Comparison of ENCODE assay signal across 8 mouse cellular contexts in genomic region chr8:110845821-110846404, GRCm38 (mm10). TPM values are rescaled to one million over a fixed set of nuclear protein-coding genes. Genes with fewer than 3 reads are reported as not detected.
DNase-seq lines count a peak whose midpoint lies in the region; ATAC-seq and TF ChIP-seq lines count a peak whose summit lies in the region.

No protein-coding gene starts in this region.

- peak overlapping the region; percentile 75 for H3K4me3 ChIP-seq in kidney, postnatal 0 days (replicated peaks; ENCODE audit: low read depth, low read length)
- peak overlapping the region; percentile 96 for H3K4me3 ChIP-seq in forebrain, embryonic 16.5 days (replicated peaks; ENCODE audit: low read length)
- H3K4me3 ChIP-seq in liver, embryonic 13.5 days (replicated peaks): peak overlapping the region; percentile 83

- no peaks in the 10 kb centered on the region for H3K27me3 ChIP-seq in kidney, postnatal 0 days (ENCODE audit: insufficient read depth, low read length)
- no peaks in the 10 kb centered on the region for H3K27me3 ChIP-seq in forebrain, embryonic 16.5 days (replicated peaks; ENCODE audit: control insufficient read depth, insufficient read depth, low read length)
- no peaks in the 10 kb centered on the region for H3K27me3 ChIP-seq in liver, embryonic 13.5 days

- no peaks in the 10 kb centered on the region for H3K9me3 ChIP-seq in kidney, postnatal 0 days (replicated peaks; ENCODE audit: low read length)
- no peaks in the 10 kb centered on the region for H3K9me3 ChIP-seq in forebrain, embryonic 16.5 days (ENCODE audit: control insufficient read depth, low read length)
- H3K9me3 ChIP-seq in liver, embryonic 13.5 days (replicated peaks): no peaks in the 10 kb centered on the region

- TF ChIP-seq CTCF in kidney, postnatal 0 days (IDR thresholded peaks at IDR 0.05; ENCODE audit: low read depth): no peak

- H3K27ac ChIP-seq in kidney, postnatal 0 days: peak overlapping the region; percentile 92
- H3K27ac ChIP-seq in forebrain, embryonic 16.5 days (ENCODE audit: low read length): peak overlapping the region; percentile 82; the same call in 1 of the 2 replicates
- peak overlapping the region; percentile 83 for H3K27ac ChIP-seq in liver, embryonic 13.5 days

- ATAC-seq in kidney, postnatal 0 days (replicated peaks; ENCODE audit: low FRiP score, low read depth): no peak
- ATAC-seq in forebrain, embryonic 16.5 days: no peak
- ATAC-seq in liver, embryonic 13.5 days (ENCODE audit: low read depth): peak; percentile 7; the same call in 1 of the 2 replicates

- H3K9ac ChIP-seq in kidney, postnatal 0 days (ENCODE audit: low read depth, low read length): peak overlapping the region; percentile 95
- peak overlapping the region; percentile 90 for H3K9ac ChIP-seq in forebrain, embryonic 16.5 days (replicated peaks; ENCODE audit: low read depth, low read length)
- peak overlapping the region; percentile 93 for H3K9ac ChIP-seq in liver, embryonic 13.5 days

- peak overlapping the region; percentile 81 for H3K4me2 ChIP-seq in kidney, postnatal 0 days (ENCODE audit: low read length)
- peak overlapping the region; percentile 96 for H3K4me2 ChIP-seq in forebrain, embryonic 16.5 days (ENCODE audit: low read length)
- H3K4me2 ChIP-seq in liver, embryonic 13.5 days: peak overlapping the region; percentile 89

- H3K36me3 ChIP-seq in kidney, postnatal 0 days (ENCODE audit: insufficient read depth, low read length): peaks cover 42% of the 10 kb centered on the region
- peaks cover 27% of the 10 kb centered on the region for H3K36me3 ChIP-seq in forebrain, embryonic 16.5 days (ENCODE audit: control insufficient read depth, insufficient read depth)
- H3K36me3 ChIP-seq in liver, embryonic 13.5 days: peaks cover 52% of the 10 kb centered on the region

- WGBS in kidney, postnatal 0 days: under 1% methylated on average over 17 of the region's 17 CpGs
- 12% methylated on average over 17 of the region's 17 CpGs for WGBS in forebrain, embryonic 16.5 days
- WGBS in liver, embryonic 13.5 days (ENCODE audit: insufficient replicate concordance): 2% methylated on average over 17 of the region's 17 CpGs

- DNase-seq in kidney, postnatal 0 days (ENCODE audit: low spot score): peak; percentile 76
- no peak for DNase-seq in kidney, postnatal 10 days
- DNase-seq in NIH3T3 (ENCODE audit: low read depth): peak; percentile 22
- no peak for DNase-seq in liver, embryonic 13.5 days
- DNase-seq in telencephalon, adult 2 months (ENCODE audit: low read depth, low spot score): peak; percentile 3
- no peak for DNase-seq in ovary, adult 18-20 months (ENCODE audit: low spot score)
- no peak for DNase-seq in T-cell, adult 2 months (ENCODE audit: low spot score)

- 0 out of 2 replicates have a peak, but pooled peaks cover 6% of the 10 kb centered on the region for H3K4me1 ChIP-seq in kidney, postnatal 0 days (replicated peaks; ENCODE audit: insufficient read depth, low read length)
- peaks cover 23% of the 10 kb centered on the region for H3K4me1 ChIP-seq in forebrain, embryonic 16.5 days (replicated peaks; ENCODE audit: control insufficient read depth, insufficient read depth, low read length)
- peaks cover 43% of the 10 kb centered on the region for H3K4me1 ChIP-seq in liver, embryonic 13.5 days (replicated peaks)

RNA-seq across cellular contexts. Expression of gene Cog4, which starts 0.5 kb away (rescaled TPM):
- 47.2 and 57.3 TPM in 2 replicates for polyA plus RNA-seq in kidney, postnatal 0 days (2015; fragmentation: Nextera tagmentation; extraction: Ambion mirVana)
- polyA plus RNA-seq in forebrain, embryonic 16.5 days (2015; fragmentation: Nextera tagmentation; extraction: Ambion mirVana): 65.0 and 69.3 TPM in 2 replicates
- polyA plus RNA-seq in liver, embryonic 13.5 days (2015; fragmentation: Nextera tagmentation; extraction: Ambion mirVana): 32.0 and 36.5 TPM in 2 replicates

RNA-seq across cellular contexts. Expression of gene Sf3b3, which starts 0.7 kb away (rescaled TPM):
- polyA plus RNA-seq in kidney, postnatal 0 days (2015; fragmentation: Nextera tagmentation; extraction: Ambion mirVana): 80.1 and 89.4 TPM in 2 replicates
- 124 and 136 TPM in 2 replicates for polyA plus RNA-seq in forebrain, embryonic 16.5 days (2015; fragmentation: Nextera tagmentation; extraction: Ambion mirVana)
- polyA plus RNA-seq in liver, embryonic 13.5 days (2015; fragmentation: Nextera tagmentation; extraction: Ambion mirVana): 75.4 and 92.7 TPM in 2 replicates

RNA-seq across cellular contexts. Expression of gene Il34, which starts 40.2 kb away (rescaled TPM):
- polyA plus RNA-seq in kidney, postnatal 0 days (2015; fragmentation: Nextera tagmentation; extraction: Ambion mirVana): 5.2 and 7.5 TPM in 2 replicates
- polyA plus RNA-seq in forebrain, embryonic 16.5 days (2015; fragmentation: Nextera tagmentation; extraction: Ambion mirVana): 5.4 and 5.7 TPM in 2 replicates
- polyA plus RNA-seq in liver, embryonic 13.5 days (2015; fragmentation: Nextera tagmentation; extraction: Ambion mirVana): 0.06 and 0.14 TPM in 2 replicates

RNA-seq across cellular contexts. Expression of gene Fuk, which starts 56.4 kb away (rescaled TPM):
- polyA plus RNA-seq in kidney, postnatal 0 days (2015; fragmentation: Nextera tagmentation; extraction: Ambion mirVana): 10.1 and 10.7 TPM in 2 replicates
- 8.2 and 8.4 TPM in 2 replicates for polyA plus RNA-seq in forebrain, embryonic 16.5 days (2015; fragmentation: Nextera tagmentation; extraction: Ambion mirVana)
- 2.8 and 3.0 TPM in 2 replicates for polyA plus RNA-seq in liver, embryonic 13.5 days (2015; fragmentation: Nextera tagmentation; extraction: Ambion mirVana)

Comparison
In these comparisons a context has a peak if more than half of its experiments do, and no peak if none do; other contexts are left out.
1. DNase-seq: peak in kidney, postnatal 0 days (single experiment), NIH3T3 (single experiment) and telencephalon, adult 2 months (single experiment); none in kidney, postnatal 10 days (single experiment), liver, embryonic 13.5 days (single experiment), ovary, adult 18-20 months (single experiment) and T-cell, adult 2 months (single experiment).
2. Peak in every context shown above with its lines, with median percentiles within 50 percentile points of each other: H3K27ac ChIP-seq, H3K4me2 ChIP-seq, H3K4me3 ChIP-seq and H3K9ac ChIP-seq.